Mouse (Mus musculus): ENCODE measurements around the gene Ap2a2.

GRCm38 (mm10) chr7:141518296-141518695 lies 43.7 kb upstream of the Ap2a2 start:
- TF ChIP-seq MAFK (IDR thresholded peaks at IDR 0.05; ENCODE audit: insufficient read depth, low read depth, low read length) (no peak), ZNF384 (IDR thresholded peaks at IDR 0.05; ENCODE audit: low read depth, low read length) (no peak), ZC3H11A (IDR thresholded peaks at IDR 0.05; ENCODE audit: borderline replicate concordance, low read depth, low read length) (no peak), CHD2 (IDR thresholded peaks at IDR 0.05; ENCODE audit: low read depth, low read length) (no peak), HCFC1 (IDR thresholded peaks at IDR 0.05; ENCODE audit: borderline replicate concordance, insufficient read depth, low read length) (no peak)

All from ES-E14 (cell line).